Mouse (Mus musculus): ENCODE results near the gene Sec11a. TPM values are rescaled to one million over a fixed set of nuclear protein-coding genes. Genes with fewer than 3 reads are reported as not detected.

The Sec11a gene
- polyA plus RNA-seq, 1 experiment from 2014 or later: 132 TPM

- H3K4me1 ChIP-seq: peaks cover 4% of the 10 kb centered on the region; the same call in 1 of the 2 replicates
- no peaks in the 10 kb centered on the region for H3K36me3 ChIP-seq
- no peak overlapping the region for H3K9ac ChIP-seq
- no peaks in the 10 kb centered on the region for H3K27me3 ChIP-seq (replicated peaks)
- no peaks in the 10 kb centered on the region for H3K9me3 ChIP-seq
- no peak overlapping the region for H3K4me3 ChIP-seq
- no peak for ATAC-seq (ENCODE audit: extremely low read depth, insufficient number of reproducible peaks, low FRiP score, low TSS enrichment)
- no peak overlapping the region for H3K27ac ChIP-seq (replicated peaks)
- no peak overlapping the region for H3K4me2 ChIP-seq
Measured at GRCm38 (mm10) chr7:80855316-80855715, 92.3 kb downstream of the Sec11a start.

Other genes with a start within 250 kb of the Sec11a start
- 28.0 and 28.9 TPM in 2 replicates for gene Iqgap1, start 121.8 kb downstream of the Sec11a start, polyA plus RNA-seq (2015; fragmentation: Nextera tagmentation; extraction: Ambion mirVana)
- 1.9 TPM in 2 replicates for gene Zscan2, start 86.9 kb downstream of the Sec11a start, polyA plus RNA-seq (2015; fragmentation: Nextera tagmentation; extraction: Ambion mirVana)
- 15.6 and 18.9 TPM in 2 replicates for gene Wdr73, start 46.5 kb downstream of the Sec11a start, polyA plus RNA-seq (2015; fragmentation: Nextera tagmentation; extraction: Ambion mirVana)
- gene Nmb, start 42.7 kb downstream of the Sec11a start, polyA plus RNA-seq (2015; fragmentation: Nextera tagmentation; extraction: Ambion mirVana): 3.0 and 3.2 TPM in 2 replicates
- gene Zfp592, start 45.9 kb upstream of the Sec11a start, polyA plus RNA-seq (2015; fragmentation: Nextera tagmentation; extraction: Ambion mirVana): 6.6 and 8.5 TPM in 2 replicates
- 21.4 and 23.5 TPM in 2 replicates for gene Alpk3, start 109.8 kb upstream of the Sec11a start, polyA plus RNA-seq (2015; fragmentation: Nextera tagmentation; extraction: Ambion mirVana)
- 0.05 and 0.11 TPM in 2 replicates for gene Slc28a1, start 167.0 kb upstream of the Sec11a start, polyA plus RNA-seq (2015; fragmentation: Nextera tagmentation; extraction: Ambion mirVana)